Mouse (Mus musculus) stomach, postnatal 0 days (tissue): Measurements from ENCODE around the gene Rnh1.

Experiments
- CTCF ChIP-seq: IDR thresholded peaks from 2 replicates; pipeline ENCODE4 v1.5.1; 2016; ENCODE audit warnings: antibody characterized with exemption, low read depth, mild to moderate bottlenecking, moderate library complexity
- EP300 ChIP-seq: optimal IDR thresholded peaks from 2 replicates; pipeline ENCODE3; 2016; ENCODE audit warnings: antibody characterized with exemption

GRCm38 (mm10) chr7:141188733-141189132 lies 16.1 kb upstream of the Rnh1 start:
- TF ChIP-seq CTCF (no peak), EP300 (no peak)
